Mouse (Mus musculus): ENCODE data around the gene Ets1.

The Ets1 gene

GRCm38 (mm10) chr9:32701126-32701997, 65.3 kb downstream of the Ets1 start:
- peaks cover 22% of the 10 kb centered on the region for H3K36me3 ChIP-seq (ENCODE audit: control insufficient read depth, insufficient read depth, low read length, poor library complexity, severe bottlenecking)
- peak; percentile 29 for DNase-seq (ENCODE audit: low read depth, low spot score)
- no peaks in the 10 kb centered on the region for H3K27me3 ChIP-seq (ENCODE audit: control insufficient read depth, insufficient read depth, low read length, poor library complexity, severe bottlenecking)

- Histone ChIP-seq H3K36me3 (ENCODE audit: control insufficient read depth, insufficient read depth, low read length, poor library complexity, severe bottlenecking) (peaks cover 22% of the 10 kb centered on the region), H3K27me3 (ENCODE audit: control insufficient read depth, insufficient read depth, low read length, poor library complexity, severe bottlenecking) (no peaks in the 10 kb centered on the region)
- peak; percentile 23 for DNase-seq (ENCODE audit: low read depth, low spot score)
Measured at GRCm38 (mm10) chr9:32701998-32702305, 65.9 kb downstream of the Ets1 start.

GRCm38 (mm10) chr9:32702836-32703395, 66.9 kb downstream of the Ets1 start:
- no peaks in the 10 kb centered on the region for H3K27me3 ChIP-seq (ENCODE audit: control insufficient read depth, insufficient read depth, low read length, poor library complexity, severe bottlenecking)
- peaks cover 18% of the 10 kb centered on the region for H3K36me3 ChIP-seq (ENCODE audit: control insufficient read depth, insufficient read depth, low read length, poor library complexity, severe bottlenecking)
- DNase-seq (ENCODE audit: low read depth, low spot score), result peak; percentile 33

GRCm38 (mm10) chr9:32703976-32704745, 68.1 kb downstream of the Ets1 start:
- no peaks in the 10 kb centered on the region for H3K27me3 ChIP-seq (ENCODE audit: control insufficient read depth, insufficient read depth, low read length, poor library complexity, severe bottlenecking)
- peak; percentile 23 for DNase-seq (ENCODE audit: low read depth, low spot score)
- H3K36me3 ChIP-seq (ENCODE audit: control insufficient read depth, insufficient read depth, low read length, poor library complexity, severe bottlenecking), result peaks cover 18% of the 10 kb centered on the region

GRCm38 (mm10) chr9:32705827-32706478, 69.9 kb downstream of the Ets1 start:
- peak; percentile 34 for DNase-seq (ENCODE audit: low read depth, low spot score)
- Histone ChIP-seq H3K27me3 (ENCODE audit: control insufficient read depth, insufficient read depth, low read length, poor library complexity, severe bottlenecking) (no peaks in the 10 kb centered on the region), H3K36me3 (ENCODE audit: control insufficient read depth, insufficient read depth, low read length, poor library complexity, severe bottlenecking) (peaks cover 14% of the 10 kb centered on the region)

- DNase-seq (ENCODE audit: low read depth, low spot score), result no peak
- Histone ChIP-seq H3K27me3 (ENCODE audit: control insufficient read depth, insufficient read depth, low read length, poor library complexity, severe bottlenecking) (no peaks in the 10 kb centered on the region), H3K36me3 (ENCODE audit: control insufficient read depth, insufficient read depth, low read length, poor library complexity, severe bottlenecking) (peaks cover 10% of the 10 kb centered on the region)
Measured at GRCm38 (mm10) chr9:32707436-32707835, 71.4 kb downstream of the Ets1 start.

- no peak for DNase-seq (ENCODE audit: low read depth, low spot score)
- Histone ChIP-seq H3K27me3 (ENCODE audit: control insufficient read depth, insufficient read depth, low read length, poor library complexity, severe bottlenecking) (no peaks in the 10 kb centered on the region), H3K36me3 (ENCODE audit: control insufficient read depth, insufficient read depth, low read length, poor library complexity, severe bottlenecking) (peaks cover 14% of the 10 kb centered on the region)
Measured at GRCm38 (mm10) chr9:32708491-32708890, 72.5 kb downstream of the Ets1 start.

GRCm38 (mm10) chr9:32709359-32709758, 73.3 kb downstream of the Ets1 start:
- H3K27me3 ChIP-seq (ENCODE audit: control insufficient read depth, insufficient read depth, low read length, poor library complexity, severe bottlenecking), result no peaks in the 10 kb centered on the region
- H3K36me3 ChIP-seq (ENCODE audit: control insufficient read depth, insufficient read depth, low read length, poor library complexity, severe bottlenecking), result peaks cover 19% of the 10 kb centered on the region
- peak; percentile 54 for DNase-seq (ENCODE audit: low read depth, low spot score)

GRCm38 (mm10) chr9:32709764-32710734, 74.0 kb downstream of the Ets1 start:
- Histone ChIP-seq H3K27me3 (ENCODE audit: control insufficient read depth, insufficient read depth, low read length, poor library complexity, severe bottlenecking) (no peaks in the 10 kb centered on the region), H3K36me3 (ENCODE audit: control insufficient read depth, insufficient read depth, low read length, poor library complexity, severe bottlenecking) (peaks cover 19% of the 10 kb centered on the region; the same call in 1 of the 2 replicates)
- peak; percentile 74 for DNase-seq (ENCODE audit: low read depth, low spot score)

GRCm38 (mm10) chr9:32710987-32711652, 75.1 kb downstream of the Ets1 start:
- no peak for DNase-seq (ENCODE audit: low read depth, low spot score)
- no peaks in the 10 kb centered on the region for H3K27me3 ChIP-seq (ENCODE audit: control insufficient read depth, insufficient read depth, low read length, poor library complexity, severe bottlenecking)
- peaks cover 19% of the 10 kb centered on the region for H3K36me3 ChIP-seq (ENCODE audit: control insufficient read depth, insufficient read depth, low read length, poor library complexity, severe bottlenecking)

- DNase-seq (ENCODE audit: low read depth, low spot score), result no peak
- Histone ChIP-seq H3K27me3 (ENCODE audit: control insufficient read depth, insufficient read depth, low read length, poor library complexity, severe bottlenecking) (no peaks in the 10 kb centered on the region), H3K36me3 (ENCODE audit: control insufficient read depth, insufficient read depth, low read length, poor library complexity, severe bottlenecking) (peaks cover 20% of the 10 kb centered on the region)
Measured at GRCm38 (mm10) chr9:32711768-32712167, 75.7 kb downstream of the Ets1 start.

GRCm38 (mm10) chr9:32712383-32712910, 76.4 kb downstream of the Ets1 start:
- Histone ChIP-seq H3K27me3 (ENCODE audit: control insufficient read depth, insufficient read depth, low read length, poor library complexity, severe bottlenecking) (no peaks in the 10 kb centered on the region), H3K36me3 (ENCODE audit: control insufficient read depth, insufficient read depth, low read length, poor library complexity, severe bottlenecking) (peaks cover 20% of the 10 kb centered on the region)
- no peak for DNase-seq (ENCODE audit: low read depth, low spot score)

GRCm38 (mm10) chr9:32713106-32713505, 77.1 kb downstream of the Ets1 start:
- H3K27me3 ChIP-seq (ENCODE audit: control insufficient read depth, insufficient read depth, low read length, poor library complexity, severe bottlenecking), result no peaks in the 10 kb centered on the region
- no peak for DNase-seq (ENCODE audit: low read depth, low spot score)
- peaks cover 20% of the 10 kb centered on the region for H3K36me3 ChIP-seq (ENCODE audit: control insufficient read depth, insufficient read depth, low read length, poor library complexity, severe bottlenecking)

Data from splenic B cell, adult 2 months (primary cell).